ENCODE assay signal across 1 mouse cellular context in genomic region chr11:118289037-118289511, GRCm38 (mm10).
TF ChIP-seq lines count a peak whose summit lies in the region.

No protein-coding gene starts in this region.

TF ChIP-seq in MEL, 35 proteins besides CTCF, POLR2A, EP300 and RAD21 (continued from another document):
- TF ChIP-seq ZMIZ1 (IDR thresholded peaks at IDR 0.05; ENCODE audit: low read depth, low read length) = no peak
